Comparison of ENCODE assay signal across 9 mouse cellular contexts in the genomic region with DNA sequence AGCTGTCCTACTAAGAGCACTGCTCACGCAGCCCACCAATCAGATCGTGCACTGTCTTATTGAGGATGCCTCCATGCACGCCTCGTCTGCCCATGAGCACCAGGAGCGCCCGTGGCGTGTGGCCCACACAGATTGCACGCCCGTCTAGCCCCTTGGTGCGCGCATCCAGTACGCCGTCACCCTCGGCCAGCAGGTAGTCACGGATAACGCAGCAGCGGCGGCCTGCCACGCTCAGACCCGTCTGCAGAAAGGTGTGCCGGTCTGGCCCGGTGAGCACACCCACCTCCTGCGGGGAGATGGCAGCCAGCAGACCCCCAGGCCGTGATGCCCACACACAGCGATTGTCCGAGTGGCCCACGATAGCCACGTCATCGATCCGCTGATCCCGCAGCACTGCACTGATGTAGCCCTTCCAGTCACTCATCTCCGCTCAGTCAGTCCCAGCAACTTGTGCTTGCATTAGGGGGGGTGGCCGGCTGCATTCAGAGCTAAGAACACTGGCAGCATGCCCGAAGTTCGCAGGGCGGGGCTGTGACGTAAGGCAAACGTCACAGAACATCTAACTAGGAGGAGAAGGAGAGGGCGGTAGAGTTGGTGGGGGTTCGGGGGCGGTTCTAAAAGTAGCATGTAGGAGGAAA. TPM values are rescaled to one million over a fixed set of nuclear protein-coding genes. Genes with fewer than 3 reads are reported as not detected.
DNase-seq lines count a peak whose midpoint lies in the region; ATAC-seq and TF ChIP-seq lines count a peak whose summit lies in the region.
"Had no signal": no experiment of that assay in that cellular context is flagged by ENCODE, and none has a peak within 500 bp of the region (broad histone marks: within the 10 kb centered on the region; RNA-seq: fewer than 3 reads in every experiment).

A gene (minus strand): TSS at position 490 of the 638 bp plus-strand sequence.

- no peak for DNase-seq in G1E (ENCODE audit: low spot score)
- DNase-seq in cerebellum, postnatal 4 days (ENCODE audit: low spot score in 2 of 2), result peak; percentile 28 to 45
- no peak for DNase-seq in thymus, adult 2 months
- DNase-seq in adrenal gland, adult 18-20 months (ENCODE audit: low spot score in 2 of 2), result no peak

- peaks cover 5% of the 10 kb centered on the region for H3K9me3 ChIP-seq in G1E (replicated peaks)
- H3K9me3 ChIP-seq in heart, embryonic 11.5 days (replicated peaks; ENCODE audit: control insufficient read depth, low read length), result no peaks in the 10 kb centered on the region
- no peaks in the 10 kb centered on the region for H3K9me3 ChIP-seq in kidney, embryonic 16.5 days (ENCODE audit: low read length)
- H3K9me3 ChIP-seq in limb, embryonic 15.5 days, result no peaks in the 10 kb centered on the region
- no peaks in the 10 kb centered on the region for H3K9me3 ChIP-seq in neural tube, embryonic 13.5 days

- H3K9ac ChIP-seq in heart, embryonic 11.5 days (ENCODE audit: low read depth, low read length), result 0 out of 2 replicates have a peak within 1 kb of the TSS, but pooled peaks have one; percentile 6
- H3K9ac ChIP-seq in kidney, embryonic 16.5 days (replicated peaks; ENCODE audit: low read length), result peak within 1 kb of the TSS; percentile 33
- H3K9ac ChIP-seq in limb, embryonic 15.5 days, result 0 out of 2 replicates have a peak within 1 kb of the TSS, but pooled peaks have one; percentile 10
- peak within 1 kb of the TSS; percentile 72 for H3K9ac ChIP-seq in neural tube, embryonic 13.5 days

- no peak for TF ChIP-seq POLR2A in thymus, adult 2 months (IDR thresholded peaks at IDR 0.05; ENCODE audit: control insufficient read depth, extremely low read depth, insufficient read depth, low read length, poor library complexity)

- H3K27ac ChIP-seq in heart, embryonic 11.5 days (ENCODE audit: low read depth, low read length), result no peak within 1 kb of the TSS
- H3K27ac ChIP-seq in kidney, embryonic 16.5 days (ENCODE audit: low read length), result no peak within 1 kb of the TSS
- no peak within 1 kb of the TSS for H3K27ac ChIP-seq in limb, embryonic 15.5 days
- H3K27ac ChIP-seq in neural tube, embryonic 13.5 days (replicated peaks), result no peak within 1 kb of the TSS
- no peak within 1 kb of the TSS for H3K27ac ChIP-seq in thymus, adult 2 months (ENCODE audit: control insufficient read depth, insufficient read depth, low read length)

- 13% methylated on average over 41 of the region's 41 CpGs for WGBS in heart, embryonic 11.5 days (ENCODE audit: insufficient replicate concordance)
- WGBS in kidney, embryonic 16.5 days, result 9% methylated on average over 41 of the region's 41 CpGs
- 11% methylated on average over 41 of the region's 41 CpGs for WGBS in limb, embryonic 15.5 days
- 9% methylated on average over 41 of the region's 41 CpGs for WGBS in neural tube, embryonic 13.5 days
- 76% methylated on average over 41 of the region's 41 CpGs for WGBS in thymus, adult 2 months

- H3K27me3 ChIP-seq in G1E (ENCODE audit: insufficient read depth, low read length), result peaks cover 33% of the 10 kb centered on the region
- H3K27me3 ChIP-seq in heart, embryonic 11.5 days (ENCODE audit: control insufficient read depth, insufficient read depth, low read length), result peaks cover 71% of the 10 kb centered on the region
- peaks cover 14% of the 10 kb centered on the region for H3K27me3 ChIP-seq in kidney, embryonic 16.5 days (ENCODE audit: insufficient read depth, low read length)
- peaks cover 32% of the 10 kb centered on the region for H3K27me3 ChIP-seq in limb, embryonic 15.5 days
- H3K27me3 ChIP-seq in neural tube, embryonic 13.5 days, result peaks cover 53% of the 10 kb centered on the region
- H3K27me3 ChIP-seq in thymus, adult 2 months (ENCODE audit: control insufficient read depth, insufficient read depth, low read length), result peaks cover under 1% of the 10 kb centered on the region; the same call in 1 of the 2 replicates

- H3K36me3 ChIP-seq in G1E (replicated peaks), result no peaks in the 10 kb centered on the region
- H3K36me3 ChIP-seq in heart, embryonic 11.5 days (ENCODE audit: control insufficient read depth, insufficient read depth, low read length), result no peaks in the 10 kb centered on the region
- H3K36me3 ChIP-seq in kidney, embryonic 16.5 days (ENCODE audit: insufficient read depth, low read length), result no peaks in the 10 kb centered on the region
- H3K36me3 ChIP-seq in limb, embryonic 15.5 days, result no peaks in the 10 kb centered on the region
- H3K36me3 ChIP-seq in neural tube, embryonic 13.5 days, result no peaks in the 10 kb centered on the region
- no peaks in the 10 kb centered on the region for H3K36me3 ChIP-seq in thymus, adult 2 months (ENCODE audit: control insufficient read depth, insufficient read depth, low read length)

- peaks cover 30% of the 10 kb centered on the region for H3K4me1 ChIP-seq in G1E (ENCODE audit: insufficient read depth, low read depth, low read length)
- H3K4me1 ChIP-seq in heart, embryonic 11.5 days (ENCODE audit: control insufficient read depth, insufficient read depth, low read length), result no peaks in the 10 kb centered on the region
- peaks cover 16% of the 10 kb centered on the region for H3K4me1 ChIP-seq in kidney, embryonic 16.5 days (ENCODE audit: insufficient read depth, low read length)
- peaks cover 15% of the 10 kb centered on the region for H3K4me1 ChIP-seq in limb, embryonic 15.5 days
- H3K4me1 ChIP-seq in neural tube, embryonic 13.5 days (replicated peaks), result peaks cover 11% of the 10 kb centered on the region
- peaks cover 14% of the 10 kb centered on the region for H3K4me1 ChIP-seq in thymus, adult 2 months (replicated peaks; ENCODE audit: control insufficient read depth, insufficient read depth, low read length)

- H3K4me2 ChIP-seq in heart, embryonic 11.5 days, result peak within 1 kb of the TSS; percentile 61
- H3K4me2 ChIP-seq in kidney, embryonic 16.5 days (replicated peaks; ENCODE audit: low read depth, low read length), result peak within 1 kb of the TSS; percentile 59
- peak within 1 kb of the TSS; percentile 60 for H3K4me2 ChIP-seq in limb, embryonic 15.5 days
- peak within 1 kb of the TSS; percentile 67 for H3K4me2 ChIP-seq in neural tube, embryonic 13.5 days

- H3K4me3 ChIP-seq in G1E (ENCODE audit: low read depth, low read length), result peak within 1 kb of the TSS; percentile 12; the same call in 1 of the 2 replicates
- peak within 1 kb of the TSS; percentile 28 for H3K4me3 ChIP-seq in heart, embryonic 11.5 days (ENCODE audit: low read depth, low read length)
- H3K4me3 ChIP-seq in kidney, embryonic 16.5 days (ENCODE audit: low read length), result peak within 1 kb of the TSS; percentile 43
- peak within 1 kb of the TSS; percentile 37 for H3K4me3 ChIP-seq in limb, embryonic 15.5 days
- H3K4me3 ChIP-seq in neural tube, embryonic 13.5 days, result peak within 1 kb of the TSS; percentile 41
- H3K4me3 ChIP-seq in thymus, adult 2 months (ENCODE audit: control insufficient read depth, insufficient read depth, low read length), result no peak within 1 kb of the TSS

- TF ChIP-seq CTCF in G1E (IDR thresholded peaks at IDR 0.05; ENCODE audit: low read depth, low read length), result no peak
- no peak for TF ChIP-seq CTCF in thymus, adult 2 months (IDR thresholded peaks at IDR 0.05; ENCODE audit: borderline replicate concordance, control insufficient read depth, extremely low read depth, insufficient read depth, low read length, poor library complexity)

- ATAC-seq in G1E (ENCODE audit: extremely low read depth, insufficient number of reproducible peaks, low FRiP score, poor library complexity, severe bottlenecking), result no peak
- no peak for ATAC-seq in heart, embryonic 11.5 days (replicated peaks; ENCODE audit: insufficient number of reproducible peaks, low FRiP score, low TSS enrichment)
- peak; percentile 74 for ATAC-seq in kidney, embryonic 16.5 days (ENCODE audit: low FRiP score, low TSS enrichment)
- ATAC-seq in limb, embryonic 15.5 days (ENCODE audit: insufficient number of reproducible peaks, low FRiP score, low TSS enrichment, low read depth), result no peak
- ATAC-seq in neural tube, embryonic 13.5 days (ENCODE audit: low read depth), result peak; percentile 62

RNA-seq across cellular contexts. Expression of the gene that starts here (rescaled TPM):
- total RNA-seq in G1E (2014; fragmentation: Nextera tagmentation) (not detected in 2 replicates), G1E (2017) (not detected in 2 replicates)
- not detected in 2 replicates for polyA plus RNA-seq in G1E (2012)
- polyA plus RNA-seq in heart, embryonic 11.5 days (2014; fragmentation: Nextera tagmentation; extraction: Ambion mirVana), result not detected in 2 replicates
- polyA plus RNA-seq in kidney, embryonic 16.5 days (2015; fragmentation: Nextera tagmentation; extraction: Ambion mirVana), result 0.46 TPM in 1 of 2 replicates, not detected in the other
- not detected in 2 replicates for polyA plus RNA-seq in limb, embryonic 15.5 days (2015; fragmentation: Nextera tagmentation; extraction: Ambion mirVana)
- polyA plus RNA-seq in neural tube, embryonic 13.5 days (2015; fragmentation: Nextera tagmentation; extraction: Ambion mirVana), result 0.83 TPM in 1 of 2 replicates, not detected in the other
- not detected in 2 replicates for polyA plus RNA-seq in thymus, adult 2 months (2012; rRNA removed)
- not detected for total RNA-seq in adrenal gland, adult 18-20 months (2021)
- total RNA-seq: common myeloid progenitor, adult 5-6 weeks had no signal

Comparison
In these comparisons a context has a peak if more than half of its experiments do, and no peak if none do; other contexts are left out.
1. Peak in ATAC-seq, H3K4me3 ChIP-seq, H3K9ac ChIP-seq and H3K4me2 ChIP-seq in kidney, embryonic 16.5 days; RNA of the gene not detected or under 1 TPM.
2. Peak in ATAC-seq, H3K4me3 ChIP-seq, H3K9ac ChIP-seq and H3K4me2 ChIP-seq in neural tube, embryonic 13.5 days; RNA of the gene not detected or under 1 TPM.
3. DNase-seq: peak in cerebellum, postnatal 4 days (2 of 2); none in G1E (single experiment), thymus, adult 2 months (single experiment) and adrenal gland, adult 18-20 months (0 of 2).
4. H3K9ac ChIP-seq: peak in every context shown above with its lines; median percentile 72 in neural tube, embryonic 13.5 days; 33 in kidney, embryonic 16.5 days; 10 in limb, embryonic 15.5 days; 6 in heart, embryonic 11.5 days.
5. Peak in every context shown above with its lines, with median percentiles within 50 percentile points of each other: H3K4me2 ChIP-seq.